8 mouse cellular contexts compared by ENCODE assay signal in the genomic region with DNA sequence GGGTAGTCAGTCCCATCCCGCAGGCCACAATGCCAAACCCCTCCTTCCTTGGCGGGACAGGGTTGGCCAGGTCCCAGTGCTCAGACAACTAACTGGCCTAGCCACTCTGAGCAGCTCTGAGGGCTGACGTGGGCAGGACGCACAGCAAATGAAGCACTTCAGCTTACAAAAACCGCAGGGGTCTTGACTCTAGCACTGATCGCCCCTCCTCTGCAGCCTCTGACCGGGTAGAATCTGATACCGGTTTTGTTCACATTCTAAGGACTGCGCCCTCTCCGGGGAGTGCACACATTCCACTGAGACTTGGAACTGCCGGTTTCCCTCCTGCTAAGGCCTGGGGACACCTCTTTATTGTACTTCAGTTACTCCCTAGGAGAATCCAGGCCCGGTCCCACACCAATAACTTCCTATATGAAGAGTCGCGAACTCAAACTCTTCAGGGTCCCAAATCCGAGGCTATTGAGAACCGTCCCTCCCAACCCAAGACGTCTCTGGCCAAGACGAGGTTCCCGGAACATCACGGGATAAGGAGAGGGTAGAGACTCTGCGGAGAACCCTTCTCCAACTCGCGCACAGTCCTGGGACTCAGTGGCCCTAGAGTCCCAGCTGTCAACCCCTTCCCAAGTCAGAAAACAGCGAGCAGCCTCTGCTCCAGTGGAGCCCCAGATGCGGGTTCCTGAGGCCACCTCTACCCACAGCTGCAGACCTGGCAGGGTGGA. TPM values are rescaled to one million over a fixed set of nuclear protein-coding genes. Genes with fewer than 3 reads are reported as not detected.
DNase-seq lines count a peak whose midpoint lies in the region; ATAC-seq and TF ChIP-seq lines count a peak whose summit lies in the region.

No protein-coding gene starts in this region.

- TF ChIP-seq POLR2A in kidney, adult 2 months (IDR thresholded peaks at IDR 0.05; ENCODE audit: low read depth, low read length): peak; percentile 11
- no peak for TF ChIP-seq POLR2A in liver, adult 2 months (IDR thresholded peaks at IDR 0.05; ENCODE audit: extremely low read depth, insufficient read depth, low read length)
- no peak for TF ChIP-seq POLR2A in thymus, adult 2 months (IDR thresholded peaks at IDR 0.05; ENCODE audit: control insufficient read depth, extremely low read depth, insufficient read depth, low read length, poor library complexity)

- H3K79me2 ChIP-seq in liver, adult 2 months (ENCODE audit: control insufficient read depth, insufficient read depth, low read length): peaks cover 12% of the 10 kb centered on the region; the same call in 1 of the 2 replicates

- no peaks in the 10 kb centered on the region for H3K9me3 ChIP-seq in midbrain, postnatal 0 days (ENCODE audit: low read length)

- ATAC-seq in midbrain, postnatal 0 days (ENCODE audit: low FRiP score): peak; percentile 38

- no peaks in the 10 kb centered on the region for H3K36me3 ChIP-seq in kidney, adult 2 months (ENCODE audit: control insufficient read depth, insufficient read depth, low read length)
- H3K36me3 ChIP-seq in liver, adult 2 months (ENCODE audit: control insufficient read depth, insufficient read depth, low read length): no peaks in the 10 kb centered on the region
- no peaks in the 10 kb centered on the region for H3K36me3 ChIP-seq in midbrain, postnatal 0 days (ENCODE audit: insufficient read depth, low read length)
- no peaks in the 10 kb centered on the region for H3K36me3 ChIP-seq in thymus, adult 2 months (ENCODE audit: control insufficient read depth, insufficient read depth, low read length)

- H3K27me3 ChIP-seq in kidney, adult 2 months (replicated peaks; ENCODE audit: control insufficient read depth, insufficient read depth, low read length): no peaks in the 10 kb centered on the region
- H3K27me3 ChIP-seq in liver, adult 2 months (ENCODE audit: control insufficient read depth, insufficient read depth, low read length): no peaks in the 10 kb centered on the region
- 0 out of 2 replicates have a peak, but pooled peaks cover 3% of the 10 kb centered on the region for H3K27me3 ChIP-seq in midbrain, postnatal 0 days (ENCODE audit: insufficient read depth, low read length)
- H3K27me3 ChIP-seq in thymus, adult 2 months (ENCODE audit: control insufficient read depth, insufficient read depth, low read length): no peaks in the 10 kb centered on the region

- H3K27ac ChIP-seq in kidney, adult 2 months (ENCODE audit: insufficient read depth, low read depth, low read length): peak overlapping the region; percentile 81
- peak overlapping the region; percentile 78 for H3K27ac ChIP-seq in liver, adult 2 months (replicated peaks; ENCODE audit: insufficient read depth, low read depth, low read length)
- H3K27ac ChIP-seq in midbrain, postnatal 0 days (ENCODE audit: low read depth, low read length): no peak overlapping the region
- peak overlapping the region; percentile 45 for H3K27ac ChIP-seq in thymus, adult 2 months (ENCODE audit: control insufficient read depth, insufficient read depth, low read length)

- peak overlapping the region; percentile 86 for H3K9ac ChIP-seq in liver, adult 2 months (ENCODE audit: low read depth, low read length)
- H3K9ac ChIP-seq in midbrain, postnatal 0 days (replicated peaks; ENCODE audit: low read length, poor library complexity, severe bottlenecking): peak overlapping the region; percentile 44; the same call in 1 of the 2 replicates

- H3K4me1 ChIP-seq in kidney, adult 2 months (ENCODE audit: control insufficient read depth, insufficient read depth, low read length): peaks cover 8% of the 10 kb centered on the region; the same call in 1 of the 2 replicates
- H3K4me1 ChIP-seq in liver, adult 2 months (ENCODE audit: control insufficient read depth, insufficient read depth, low read length): peaks cover 22% of the 10 kb centered on the region
- H3K4me1 ChIP-seq in midbrain, postnatal 0 days (ENCODE audit: insufficient read depth, low read length): peaks cover 8% of the 10 kb centered on the region; the same call in 1 of the 2 replicates
- H3K4me1 ChIP-seq in thymus, adult 2 months (replicated peaks; ENCODE audit: control insufficient read depth, insufficient read depth, low read length): peaks cover 32% of the 10 kb centered on the region

- peak overlapping the region; percentile 78 for H3K4me3 ChIP-seq in kidney, adult 2 months (ENCODE audit: insufficient read depth, low read depth, low read length)
- peak overlapping the region; percentile 72 for H3K4me3 ChIP-seq in liver, adult 2 months (ENCODE audit: insufficient read depth, low read depth, low read length)
- peak overlapping the region; percentile 49 for H3K4me3 ChIP-seq in midbrain, postnatal 0 days (ENCODE audit: low read depth, low read length)
- peak overlapping the region; percentile 73 for H3K4me3 ChIP-seq in thymus, adult 2 months (ENCODE audit: control insufficient read depth, insufficient read depth, low read length)

- H3K4me2 ChIP-seq in midbrain, postnatal 0 days (ENCODE audit: low read depth, low read length, poor library complexity, severe bottlenecking): peak overlapping the region; percentile 98

- under 1% methylated on average over 25 of the region's 25 CpGs for WGBS in kidney, adult 2 months
- WGBS in liver, adult 2 months: under 1% methylated on average over 25 of the region's 25 CpGs
- 2% methylated on average over 25 of the region's 25 CpGs for WGBS in midbrain, postnatal 0 days
- WGBS in thymus, adult 2 months: 2% methylated on average over 25 of the region's 25 CpGs

- peak; percentile 49 for DNase-seq in right cerebral cortex, adult 18-20 months
- DNase-seq in right cerebral cortex, postnatal 14 days: no peak
- DNase-seq in embryo, embryonic 9.5 days (ENCODE audit: extremely low spot score): peak; percentile 68
- peak; percentile 91 for DNase-seq in heart, adult 8-10 months (ENCODE audit: low spot score)
- peak; percentile 91 for DNase-seq in kidney, adult 2 months
- DNase-seq in liver, adult 2 months (ENCODE audit: extremely low read depth, low read depth, low spot score): peak; percentile 91
- DNase-seq in midbrain, postnatal 0 days (ENCODE audit: low spot score): peak; percentile 70
- peak; percentile 30 for DNase-seq in thymus, adult 2 months

- 0 out of 2 replicates have a peak, but pooled peaks have one; percentile 3 for TF ChIP-seq CTCF in kidney, adult 2 months (conservative IDR thresholded peaks at IDR 0.05; ENCODE audit: insufficient read depth, insufficient read length, low read depth, low read length)
- TF ChIP-seq CTCF in liver, adult 2 months (IDR thresholded peaks at IDR 0.05; ENCODE audit: low read depth, low read length): no peak
- peak; percentile 23; the same call in 1 of the 2 replicates for TF ChIP-seq CTCF in midbrain, postnatal 0 days (IDR thresholded peaks at IDR 0.05)
- no peak; the same call in 1 of the 2 replicates for TF ChIP-seq CTCF in thymus, adult 2 months (IDR thresholded peaks at IDR 0.05; ENCODE audit: borderline replicate concordance, control insufficient read depth, extremely low read depth, insufficient read depth, low read length, poor library complexity)

RNA-seq across cellular contexts. Expression of gene Plekhf1, which starts 0.5 kb away (rescaled TPM):
- 10 to 100 TPM in 2 of 4 experiments, 1 to 10 TPM in 2; 7.8 to 11.1 (median 9.0) TPM for total RNA-seq in heart, adult 8-10 months (2022)
- polyA plus RNA-seq in kidney, adult 2 months (2012; rRNA removed): 6.3 and 6.4 TPM in 2 replicates
- 3.4 and 6.6 TPM in 2 replicates for total RNA-seq in liver, adult 2 months (2014; rRNA removed)
- 2.5 and 3.2 TPM in 2 replicates for polyA plus RNA-seq in liver, adult 2 months (2012; rRNA removed)
- total RNA-seq in midbrain, postnatal 0 days (2014; rRNA removed): 0.38 and 0.77 TPM in 2 replicates
- polyA plus RNA-seq in midbrain, postnatal 0 days (2015; fragmentation: Nextera tagmentation; extraction: Ambion mirVana): 0.46 and 0.58 TPM in 2 replicates
- 5.8 and 6.2 TPM in 2 replicates for polyA plus RNA-seq in thymus, adult 2 months (2012; rRNA removed)

RNA-seq across cellular contexts. Expression of gene Pop4, which starts 43.9 kb away (rescaled TPM):
- total RNA-seq in heart, adult 8-10 months (2022): 10 to 100 TPM in 3 of 4 experiments, 1 to 10 TPM in 1; 8.2 to 12.2 (median 10.2) TPM
- polyA plus RNA-seq in kidney, adult 2 months (2012; rRNA removed): 10.6 and 11.0 TPM in 2 replicates
- total RNA-seq in liver, adult 2 months (2014; rRNA removed): 10.7 and 12.8 TPM in 2 replicates
- polyA plus RNA-seq in liver, adult 2 months (2012; rRNA removed): 6.5 and 7.2 TPM in 2 replicates
- 60.2 and 71.6 TPM in 2 replicates for total RNA-seq in midbrain, postnatal 0 days (2014; rRNA removed)
- 72.0 and 73.1 TPM in 2 replicates for polyA plus RNA-seq in midbrain, postnatal 0 days (2015; fragmentation: Nextera tagmentation; extraction: Ambion mirVana)
- 16.8 and 17.8 TPM in 2 replicates for polyA plus RNA-seq in thymus, adult 2 months (2012; rRNA removed)

RNA-seq across cellular contexts. Expression of gene 1600014C10Rik, which starts 44.3 kb away (rescaled TPM):
- 10 to 100 TPM; 32.1 to 42.1 (median 37.4) TPM for total RNA-seq in heart, adult 8-10 months (2022)
- polyA plus RNA-seq in kidney, adult 2 months (2012; rRNA removed): 31.0 and 39.7 TPM in 2 replicates
- 135 and 146 TPM in 2 replicates for total RNA-seq in liver, adult 2 months (2014; rRNA removed)
- polyA plus RNA-seq in liver, adult 2 months (2012; rRNA removed): 116 and 202 TPM in 2 replicates
- 44.0 and 44.2 TPM in 2 replicates for total RNA-seq in midbrain, postnatal 0 days (2014; rRNA removed)
- polyA plus RNA-seq in midbrain, postnatal 0 days (2015; fragmentation: Nextera tagmentation; extraction: Ambion mirVana): 30.3 and 35.2 TPM in 2 replicates
- 30.9 and 44.8 TPM in 2 replicates for polyA plus RNA-seq in thymus, adult 2 months (2012; rRNA removed)

Comparison
In these comparisons a context has a peak if more than half of its experiments do, and no peak if none do; other contexts are left out.
1. CTCF ChIP-seq: peak in kidney, adult 2 months (single experiment) and midbrain, postnatal 0 days (single experiment); none in liver, adult 2 months (single experiment) and thymus, adult 2 months (single experiment).
2. Peak in every context shown above with its lines, with median percentiles within 50 percentile points of each other: H3K4me3 ChIP-seq.